Mouse (Mus musculus) heart, adult 2 months (tissue): ENCODE data around the gene Irf2. TPM values are rescaled to one million over a fixed set of nuclear protein-coding genes. Genes with fewer than 3 reads are reported as not detected.

Source experiments
- DNase-seq, 2 experiments: peaks; one replicate each; pipeline ENCODE4 v3.0.0; 2021
- H3K27ac ChIP-seq: fragments of 200-600 bp; 2 replicates; pipeline ENCODE4 v1.8.1; 2022
- H3K27me3 ChIP-seq: fragments of 200-500 bp; 2 replicates; pipeline ENCODE4 v1.6.1; 2012; ENCODE audit warnings: mild to moderate bottlenecking, low read length, inconsistent platforms, mixed read lengths; ENCODE audit not compliant: control insufficient read depth, insufficient read depth
- H3K36me3 ChIP-seq: fragments of 200-500 bp; 2 replicates; pipeline ENCODE4 v1.6.1; 2012; ENCODE audit warnings: low read length, inconsistent platforms; ENCODE audit not compliant: control insufficient read depth, insufficient read depth
- H3K4me1 ChIP-seq: fragments of 200-500 bp; 2 replicates; pipeline ENCODE4 v1.6.1; 2011; ENCODE audit warnings: low read length; ENCODE audit not compliant: control insufficient read depth, insufficient read depth
- H3K4me3 ChIP-seq: fragments of 200-600 bp; 2 replicates; pipeline ENCODE4 v1.8.1; 2022
- H3K79me2 ChIP-seq: fragments of 200-500 bp; replicated peaks from 2 replicates; pipeline ENCODE4 v1.6.1; 2012; ENCODE audit warnings: mild to moderate bottlenecking, inconsistent platforms, low read length, moderate library complexity, mixed read lengths; ENCODE audit not compliant: control insufficient read depth, insufficient read depth
- H3K9ac ChIP-seq: fragments of 200-500 bp; 2 replicates; pipeline ENCODE4 v1.6.1; 2012; ENCODE audit warnings: low read depth, mild to moderate bottlenecking, control low read depth, inconsistent platforms, low read length, mixed read lengths
- CTCF ChIP-seq: fragments of 200-600 bp; IDR thresholded peaks from 2 replicates; pipeline ENCODE4 v1.8.1; 2022; ENCODE audit warnings: antibody characterized with exemption, mild to moderate bottlenecking, moderate library complexity
- EP300 ChIP-seq: fragments of 200-500 bp; IDR thresholded peaks from 2 replicates; pipeline ENCODE4 v1.6.1; 2011; ENCODE audit warnings: low read depth, low read length, control low read depth; ENCODE audit not compliant: insufficient read depth
- POLR2A ChIP-seq: fragments of 200-500 bp; IDR thresholded peaks from 2 replicates; pipeline ENCODE4 v1.6.1; 2011; ENCODE audit warnings: mild to moderate bottlenecking, low read depth, low read length, control low read depth; ENCODE audit not compliant: insufficient read depth
- WGBS: fragments of 180-500 bp; shearing (Covaris S2); methylation state at CpG from one replicate; pipeline ENCODE4 v1.1.7; 2018; 5-methylcytosine and 5-hydroxymethylcytosine counted together
- intact Hi-C: fragments of 180-260 bp; cut with DNase I; formaldehyde crosslinking; loops from one replicate; pipeline ENCODE4 v1.15.1; 2025
- polyA plus RNA-seq: library from polyadenylated mRNA; depleted of rRNA; stranded (reverse); fragments of >200 nt; gene quantifications from 2 replicates; pipeline ENCODE4 v1.2.3, GENCODE M21; 2012
- total RNA-seq, 2 experiments: library from RNA; stranded (reverse); gene quantifications; 2 replicates each; pipeline ENCODE4 v1.2.3; 2021

Irf2 gene
- total and polyA plus RNA-seq, 3 experiments, result 10.3 to 35.9 (median 31.8) TPM

DNA sequence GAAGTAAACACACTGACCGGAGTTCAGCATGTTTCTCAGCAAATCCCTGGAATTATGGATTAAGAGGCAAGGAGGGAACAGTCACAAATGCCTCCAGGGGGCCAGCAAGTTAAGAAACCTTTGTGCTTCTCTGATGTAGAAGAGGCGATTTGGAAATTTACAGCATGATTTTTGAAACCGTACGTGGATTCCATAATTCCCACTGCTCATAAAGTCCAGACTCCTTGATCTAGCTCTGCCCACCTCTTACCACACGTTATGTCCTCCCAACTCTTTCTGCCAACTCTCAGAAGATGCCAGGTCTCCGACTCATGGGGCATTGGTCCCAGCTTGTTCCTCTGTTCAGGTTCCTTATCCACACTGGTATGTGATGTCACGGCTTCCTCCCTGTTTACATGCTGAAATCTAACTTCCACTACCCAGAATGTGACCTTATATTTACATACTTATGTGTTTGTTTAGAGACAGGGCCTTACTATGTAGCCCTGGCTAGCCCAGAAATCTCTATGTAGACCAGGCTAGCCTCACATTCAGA, 7.1 kb upstream of the Irf2 start:
- Histone ChIP-seq H3K36me3 (no peaks in the 10 kb centered on the region), H3K4me3 (no peak overlapping the region), H3K27ac (no peak overlapping the region), H3K4me1 (peaks cover 2% of the 10 kb centered on the region), H3K9ac (no peak overlapping the region), H3K79me2 (no peaks in the 10 kb centered on the region), H3K27me3 (no peaks in the 10 kb centered on the region)
- no peak for TF ChIP-seq CTCF
- TF ChIP-seq POLR2A, result no peak
- no peak for TF ChIP-seq EP300
- intact Hi-C loops, result no loop called here
- no peak for DNase-seq
- WGBS, result 79% methylated on average over 7 of the region's 7 CpGs

DNA sequence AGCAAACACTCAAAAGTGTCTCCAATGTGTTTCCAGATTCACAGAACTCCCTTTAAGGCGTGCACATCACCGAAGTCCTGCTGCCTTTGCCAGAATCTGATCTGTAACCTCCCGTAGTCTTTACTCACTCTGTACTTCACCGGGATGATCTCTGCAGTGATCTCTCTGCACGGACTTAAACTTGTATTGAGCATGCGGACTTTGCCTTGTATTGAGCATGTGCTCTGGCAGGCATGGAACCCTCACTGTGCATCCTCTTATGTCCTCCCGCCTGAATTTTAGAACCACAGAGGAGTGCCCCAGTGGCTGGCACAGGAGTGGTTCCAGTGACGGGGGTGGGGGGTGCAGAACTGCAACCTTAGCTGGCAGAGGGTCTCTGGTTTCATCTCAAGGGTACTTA, 5.9 kb upstream of the Irf2 start:
- no peak for DNase-seq
- 87% methylated on average over 8 of the region's 8 CpGs for WGBS
- H3K4me1 ChIP-seq, result peaks cover 5% of the 10 kb centered on the region
- no peak overlapping the region for H3K9ac ChIP-seq
- no peaks in the 10 kb centered on the region for H3K36me3 ChIP-seq
- H3K27me3 ChIP-seq, result no peaks in the 10 kb centered on the region
- no peaks in the 10 kb centered on the region for H3K79me2 ChIP-seq
- no peak for TF ChIP-seq POLR2A
- TF ChIP-seq CTCF, result no peak
- no peak for TF ChIP-seq EP300
- H3K27ac ChIP-seq, result no peak overlapping the region
- intact Hi-C loops, result no loop called here
- H3K4me3 ChIP-seq, result no peak overlapping the region

DNA sequence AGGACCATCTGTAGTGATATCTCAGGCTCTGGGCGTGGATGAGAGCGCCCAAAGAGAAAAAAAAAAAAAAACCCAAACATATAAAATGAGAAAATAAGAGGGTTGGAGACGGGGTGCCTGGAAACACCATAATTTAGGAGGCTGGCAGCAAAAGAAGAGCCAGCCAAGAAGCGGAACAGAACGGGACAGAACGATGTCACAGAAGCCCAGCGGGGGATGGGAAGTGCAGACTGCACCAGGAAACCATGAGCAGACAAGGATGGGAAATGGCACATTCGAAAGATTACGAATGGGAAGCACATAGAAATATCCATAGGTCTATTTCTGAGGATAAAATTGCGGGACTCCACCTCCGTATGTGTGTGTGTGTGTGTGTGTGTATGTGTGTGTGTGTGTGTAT, 4.0 kb upstream of the Irf2 start:
- intact Hi-C loops, result loop anchor here (5.0 kb wide), 3 partner anchors 48 to 118 kb away; partner anchors contain the start of genes Casp3 and Primpol
- Histone ChIP-seq H3K27me3 (no peaks in the 10 kb centered on the region), H3K4me3 (no peak overlapping the region), H3K4me1 (peaks cover 6% of the 10 kb centered on the region), H3K9ac (no peak overlapping the region), H3K79me2 (0 out of 2 replicates have a peak, but pooled peaks cover 1% of the 10 kb centered on the region), H3K27ac (no peak overlapping the region), H3K36me3 (no peaks in the 10 kb centered on the region)
- DNase-seq, result no peak
- 75% methylated on average over 11 of the region's 11 CpGs for WGBS
- TF ChIP-seq EP300 (no peak), CTCF (no peak), POLR2A (no peak)

DNA sequence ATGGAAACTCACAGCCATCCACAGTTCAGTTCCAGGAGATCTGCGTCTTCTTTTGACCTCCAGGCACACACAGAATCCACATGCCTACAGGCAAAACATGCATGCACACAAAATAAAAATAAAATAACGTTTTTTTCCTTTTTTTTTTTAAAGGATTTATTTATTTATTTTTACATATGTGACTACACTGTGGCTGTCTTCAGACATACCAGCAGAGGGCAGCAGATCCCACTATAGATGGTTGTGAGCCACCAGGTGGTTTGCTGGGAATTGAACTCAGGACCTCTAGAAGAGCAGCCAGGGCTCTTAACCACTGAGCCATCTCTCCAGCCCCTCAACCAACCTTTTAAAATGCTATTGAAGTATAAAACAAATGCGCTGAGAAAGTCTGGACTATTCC, 3.3 kb upstream of the Irf2 start:
- Histone ChIP-seq H3K36me3 (no peaks in the 10 kb centered on the region), H3K27me3 (no peaks in the 10 kb centered on the region), H3K4me3 (no peak overlapping the region), H3K27ac (no peak overlapping the region), H3K4me1 (peaks cover 6% of the 10 kb centered on the region), H3K9ac (no peak overlapping the region), H3K79me2 (peaks cover 1% of the 10 kb centered on the region; the same call in 1 of the 2 replicates)
- DNase-seq, result no peak
- TF ChIP-seq EP300 (no peak), CTCF (peak; percentile 62)
- intact Hi-C loops, result loop anchor here (2.0 to 5.0 kb wide), 4 partner anchors 49 to 199 kb away; partner anchors contain the start of genes Casp3 and Primpol
- 82% methylated on average over 3 of the region's 3 CpGs for WGBS

DNA sequence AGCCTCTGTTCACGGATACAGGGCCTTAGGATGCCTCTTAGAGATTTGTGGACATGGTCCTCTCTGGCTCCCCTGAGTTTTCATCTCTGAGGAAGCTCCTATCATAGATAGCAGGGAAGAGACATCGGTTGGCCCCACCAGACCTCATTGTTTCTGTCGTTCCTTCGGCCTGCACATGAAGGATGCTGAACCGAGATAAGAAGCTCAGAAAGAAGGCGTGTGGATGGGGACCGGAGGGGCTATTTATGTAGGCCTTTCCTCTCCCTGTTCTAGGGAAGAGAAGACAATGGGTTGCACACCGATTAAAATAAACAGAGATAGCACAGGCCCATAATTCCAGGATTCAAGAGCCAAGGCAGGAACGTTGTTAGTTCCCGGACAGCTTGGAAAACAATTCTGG, 2.1 kb upstream of the Irf2 start:
- H3K4me3 ChIP-seq, result no peak overlapping the region
- TF ChIP-seq EP300 (0 out of 2 replicates have a peak, but pooled peaks have one; percentile 30), POLR2A (no peak), CTCF (no peak)
- H3K27ac ChIP-seq, result peak overlapping the region; percentile 45; the same call in 1 of the 2 replicates
- H3K27me3 ChIP-seq, result no peaks in the 10 kb centered on the region
- peaks cover 8% of the 10 kb centered on the region for H3K4me1 ChIP-seq
- H3K9ac ChIP-seq, result no peak overlapping the region
- H3K79me2 ChIP-seq, result peaks cover 1% of the 10 kb centered on the region; the same call in 1 of the 2 replicates
- WGBS, result 42% methylated on average over 10 of the region's 10 CpGs
- intact Hi-C loops, result loop anchor here (2.0 to 5.0 kb wide), 4 partner anchors 50 to 197 kb away; partner anchors contain the start of genes Casp3 and Primpol
- DNase-seq, result peak in 1 of 2 experiments; percentile 32
- H3K36me3 ChIP-seq, result peaks cover 6% of the 10 kb centered on the region

DNA sequence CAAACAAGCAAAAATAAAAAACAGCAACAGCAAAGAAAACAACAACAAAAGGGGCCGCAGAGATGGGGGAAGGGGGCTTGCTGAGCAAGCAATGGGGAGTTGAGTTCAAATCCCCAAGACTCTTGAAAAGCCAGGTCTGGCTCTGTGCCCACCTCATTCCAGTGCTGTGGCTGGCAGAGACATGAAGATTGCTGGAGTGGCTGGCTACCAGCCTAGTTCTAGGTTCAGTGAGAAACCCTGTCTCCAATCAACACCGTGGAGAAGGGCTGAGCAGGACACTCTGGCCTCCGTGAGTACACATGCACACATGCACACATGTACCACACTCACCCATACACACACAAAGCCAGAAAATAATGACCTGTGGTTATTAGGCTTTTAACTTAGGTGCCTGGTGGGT, 1.6 kb upstream of the Irf2 start:
- intact Hi-C loops, result loop anchor here (2.0 to 5.0 kb wide), 4 partner anchors 51 to 197 kb away; partner anchors contain the start of genes Casp3 and Primpol
- peak overlapping the region; percentile 93 for H3K4me3 ChIP-seq
- 31% methylated on average over 3 of the region's 3 CpGs for WGBS
- peaks cover 11% of the 10 kb centered on the region for H3K36me3 ChIP-seq
- H3K79me2 ChIP-seq, result peaks cover 1% of the 10 kb centered on the region; the same call in 1 of the 2 replicates
- no peak for TF ChIP-seq POLR2A
- TF ChIP-seq CTCF, result no peak
- TF ChIP-seq EP300, result no peak
- H3K4me1 ChIP-seq, result peaks cover 8% of the 10 kb centered on the region
- peak overlapping the region; percentile 96 for H3K27ac ChIP-seq
- DNase-seq, result peak; percentile 41 to 55
- H3K27me3 ChIP-seq, result no peaks in the 10 kb centered on the region
- no peak overlapping the region for H3K9ac ChIP-seq
